Mouse (Mus musculus) G1E (cell line): ENCODE measurements around the gene Rab10.

Source experiments
- CTCF ChIP-seq: IDR thresholded peaks from 2 replicates; pipeline ENCODE4 v1.5.1; 2012; ENCODE audit warnings: low read depth, low read length, inconsistent platforms, mixed read lengths
- GATA1 ChIP-seq: IDR thresholded peaks from 2 replicates; pipeline ENCODE4 v1.6.1; 2012; ENCODE audit warnings: borderline replicate concordance, low read length, inconsistent platforms, mixed read lengths
- TAL1 ChIP-seq: conservative IDR thresholded peaks from 2 replicates; pipeline ENCODE4 v1.6.1; 2012; ENCODE audit warnings: low read depth, low read length, inconsistent platforms, mixed read lengths

GRCm38 (mm10) chr12:3312886-3313285, 3.1 kb upstream of the Rab10 start:
- TF ChIP-seq TAL1 (no peak), CTCF (no peak), GATA1 (no peak)
